Mouse (Mus musculus) mesoderm, embryonic 11.5 days (tissue): ENCODE data around the gene Tmem45a2.
A peak's percentile ranks its signal among the peaks of the same experiment; 100 is the strongest.
"Not testable (repeated sequence)": the region's sequence is repeated elsewhere in the genome, so short reads cannot be mapped to it uniquely, and the experiment has no call there.

Experiments used
- DNase-seq: peaks from one replicate; pipeline ENCODE4 v3.0.0-alpha.2; 2012; ENCODE audit warnings: low read depth, low spot score

The Tmem45a2 gene

DNA sequence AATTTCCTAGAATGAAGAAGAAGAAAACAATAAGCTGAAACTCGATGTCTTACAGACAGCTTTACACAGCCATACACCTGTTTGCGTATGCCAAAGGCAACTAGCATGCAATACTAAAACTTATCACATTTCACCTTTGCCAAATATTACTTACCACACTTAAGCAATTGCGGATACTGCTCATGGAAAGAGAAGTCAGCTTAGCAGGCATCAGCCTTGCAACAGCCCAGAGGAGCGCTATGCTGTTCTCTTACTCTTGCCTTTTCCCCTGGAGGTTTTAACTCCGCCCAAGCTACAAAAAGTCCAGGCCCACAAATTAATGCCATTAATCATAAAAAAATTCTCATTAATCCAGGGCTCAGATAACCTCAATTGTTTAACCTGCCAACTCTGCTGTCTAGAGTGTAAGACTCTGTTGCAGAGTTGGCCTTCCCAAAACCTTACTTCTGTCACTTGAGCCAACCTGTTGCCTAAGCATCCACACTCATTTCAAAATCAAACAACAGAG, at the start of gene Tmem45a2:
TSS of gene Tmem45a2 (minus strand) at position 241 of the 508 bp plus-strand sequence.
- DNase-seq, result no peak

DNA sequence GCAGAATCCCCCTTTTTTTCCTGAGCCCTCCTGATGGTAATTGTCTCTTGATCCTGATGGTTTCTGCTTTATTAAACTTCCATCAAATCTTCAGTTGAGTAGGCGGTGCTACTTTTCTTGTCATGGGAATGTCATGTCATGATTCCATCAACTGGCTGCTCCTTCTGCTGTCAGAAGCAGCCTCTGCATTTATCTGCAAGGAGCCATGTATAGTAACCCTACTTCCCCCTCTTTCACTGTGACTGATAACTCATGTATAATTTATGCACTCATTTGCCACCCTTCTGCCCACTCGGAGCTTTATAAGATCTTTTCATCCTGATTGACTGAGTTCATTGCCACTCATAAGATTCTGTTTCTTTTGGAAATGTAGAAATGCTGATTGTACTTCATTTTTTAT, 46.4 kb upstream of the Tmem45a2 start:
- DNase-seq, result no peak

GRCm38 (mm10) chr16:57116066-57116465, 44.9 kb upstream of the Tmem45a2 start:
- no peak for DNase-seq

GRCm38 (mm10) chr16:57106185-57106960, 35.2 kb upstream of the Tmem45a2 start:
- no peak for DNase-seq

DNA sequence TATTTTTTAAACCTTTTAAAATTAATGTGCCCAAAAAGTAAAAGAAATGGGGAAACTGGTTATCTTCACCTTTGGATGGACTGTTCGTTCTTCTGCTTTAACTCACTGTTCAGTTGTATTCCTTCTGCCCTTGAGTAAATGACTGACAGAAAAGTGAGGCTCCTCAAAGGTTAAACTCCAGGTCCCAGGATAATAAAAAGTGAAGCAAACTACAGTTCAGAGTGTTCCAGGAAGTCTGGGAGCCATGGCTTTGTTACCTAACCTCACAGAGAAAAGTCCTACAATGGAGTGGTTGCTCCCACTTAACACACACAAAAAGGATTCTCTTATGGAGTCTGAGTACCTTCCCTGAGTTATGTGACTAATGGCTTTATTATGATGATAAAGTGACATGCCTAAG, 30.0 kb upstream of the Tmem45a2 start:
- no peak for DNase-seq

DNA sequence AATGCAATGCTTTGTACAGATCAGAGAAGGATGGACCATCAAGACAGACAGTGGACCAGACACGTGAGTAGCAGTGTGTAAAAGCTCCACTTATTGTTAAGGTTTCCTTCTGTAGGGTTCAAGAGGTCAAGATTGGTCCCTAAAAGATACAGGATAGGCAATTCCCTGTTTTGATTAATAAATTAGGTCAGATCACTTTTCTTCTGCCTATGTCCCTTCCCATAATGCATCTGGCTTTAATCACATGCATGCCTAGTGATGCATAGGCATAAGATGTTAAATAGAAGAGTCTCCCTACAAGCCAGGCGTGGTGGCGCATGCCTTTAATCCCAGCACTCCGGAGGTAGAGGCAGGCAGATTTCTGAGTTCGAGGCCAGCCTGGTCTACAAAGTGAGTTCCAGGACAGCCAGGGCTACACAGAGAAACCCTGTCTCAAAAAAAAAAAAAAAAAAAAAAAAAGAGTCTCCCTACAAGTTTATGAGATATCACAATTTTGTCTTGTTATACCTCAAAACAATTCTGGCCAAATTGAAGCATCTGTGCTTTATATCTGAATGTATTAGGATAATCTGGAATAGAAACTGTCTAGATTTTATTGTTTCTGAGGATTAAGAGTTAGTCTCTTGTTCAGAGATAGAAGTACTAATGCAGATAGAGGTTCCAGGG, 28.5 kb upstream of the Tmem45a2 start:
- DNase-seq, result no peak

GRCm38 (mm10) chr16:57098468-57099144, 27.4 kb upstream of the Tmem45a2 start:
- no peak for DNase-seq

GRCm38 (mm10) chr16:57092911-57093605, 21.9 kb upstream of the Tmem45a2 start:
- DNase-seq, result no peak

GRCm38 (mm10) chr16:57092460-57092859, 21.3 kb upstream of the Tmem45a2 start:
- DNase-seq, result peak; percentile 57

DNA sequence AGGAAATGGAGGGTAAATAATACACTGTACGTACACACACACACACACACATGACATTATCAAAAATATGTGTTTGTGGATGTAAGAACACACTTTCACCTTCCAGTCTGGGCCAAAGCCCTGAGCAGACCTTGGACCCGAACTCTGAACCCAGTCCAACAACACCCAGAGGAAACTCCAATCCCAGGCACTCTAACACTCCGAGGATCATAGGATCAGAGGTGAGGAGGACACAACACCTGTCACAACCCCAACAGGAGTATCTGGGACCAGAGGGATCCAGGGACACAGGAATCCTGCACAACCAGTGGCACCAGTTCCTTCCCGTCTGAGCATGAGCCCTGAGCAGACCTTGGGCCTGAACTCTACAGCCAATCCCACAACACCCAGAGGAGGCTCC, 8.4 kb upstream of the Tmem45a2 start:
- no peak for DNase-seq

GRCm38 (mm10) chr16:57075986-57076385, 4.8 kb upstream of the Tmem45a2 start:
- DNase-seq, result no peak

DNA sequence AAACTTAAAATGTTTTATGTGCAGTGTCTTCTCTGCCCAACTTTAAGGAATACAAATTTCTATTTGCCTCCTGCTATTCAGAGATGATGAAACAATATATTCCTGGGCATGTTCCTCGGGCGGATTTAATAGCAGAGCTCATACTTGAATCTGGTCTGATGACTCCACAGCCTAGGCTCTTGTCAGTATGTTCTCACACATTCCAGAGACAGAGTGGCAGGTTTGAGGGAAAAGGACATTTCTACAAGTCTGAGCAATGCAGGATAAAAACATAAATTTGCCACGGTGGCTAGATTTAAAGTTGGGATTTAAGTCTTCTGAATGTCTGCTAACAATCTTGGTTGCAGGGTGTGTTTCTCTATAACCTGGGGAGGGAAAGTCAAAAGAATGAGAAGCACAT, 9.1 kb downstream of the Tmem45a2 start:
- DNase-seq, result no peak

DNA sequence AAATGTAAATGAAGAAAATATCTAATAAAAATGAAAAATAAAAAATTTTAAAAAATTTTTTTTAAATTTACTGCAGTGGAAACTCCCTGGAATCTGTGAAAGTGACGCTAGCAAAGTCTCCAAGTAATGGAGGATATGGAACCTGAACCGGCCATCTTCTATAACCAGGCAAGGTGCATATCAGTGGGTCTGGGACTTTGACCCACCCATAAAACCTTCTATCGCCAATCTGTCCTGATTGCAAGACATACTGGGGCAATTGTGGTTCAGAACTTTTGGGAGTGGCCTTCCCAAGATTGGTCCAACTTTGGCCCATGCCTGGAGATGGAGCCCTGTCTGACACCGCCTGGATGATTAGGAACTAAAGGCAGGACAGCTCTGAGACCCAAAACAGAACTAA, 14.2 kb downstream of the Tmem45a2 start:
- no peak for DNase-seq

DNA sequence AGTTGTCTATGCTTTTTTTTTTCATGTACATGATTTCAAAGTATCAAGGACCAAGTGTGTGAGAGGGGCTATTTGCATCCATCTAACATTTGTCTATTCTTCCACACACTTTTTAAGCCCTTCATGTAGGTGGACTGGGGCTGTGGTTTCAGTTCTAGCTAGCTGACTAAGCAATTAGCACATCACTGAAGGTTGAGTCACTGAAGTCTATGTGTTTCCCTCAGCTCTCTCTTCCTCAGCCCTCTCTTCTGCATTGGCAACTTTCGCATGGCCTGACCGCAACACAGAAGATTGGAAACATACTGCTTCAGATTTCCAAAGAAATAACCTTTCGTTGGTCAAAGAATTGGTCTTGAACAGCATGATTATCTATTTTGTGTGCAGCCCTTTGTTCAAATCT, 21.2 kb downstream of the Tmem45a2 start:
- DNase-seq, result no peak

GRCm38 (mm10) chr16:57038600-57038999, 32.6 kb downstream of the Tmem45a2 start:
- DNase-seq, result no peak

GRCm38 (mm10) chr16:57030150-57030885, 40.9 kb downstream of the Tmem45a2 start:
- DNase-seq, result no peak

DNA sequence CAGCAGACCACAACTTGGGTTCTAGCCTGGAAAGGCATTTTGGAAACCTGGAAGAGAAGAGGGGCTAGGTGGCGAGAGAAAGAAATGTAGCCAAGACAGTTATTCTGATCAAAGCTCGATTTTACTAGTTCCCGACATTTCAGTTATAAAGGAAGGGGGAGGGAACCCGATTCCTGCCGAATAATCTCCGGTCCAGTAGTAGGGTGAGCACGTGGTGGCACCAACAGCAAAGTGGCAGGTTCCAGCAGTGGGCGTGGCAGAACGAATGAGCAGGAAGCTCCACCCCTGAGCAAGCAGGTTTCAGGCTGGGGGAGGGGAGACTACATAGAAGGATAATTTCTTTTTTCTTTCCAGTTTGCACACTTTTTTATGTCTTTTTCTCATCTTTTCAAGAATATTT, 72.9 kb downstream of the Tmem45a2 start:
- not testable (repeated sequence) for DNase-seq
